8 mouse cellular contexts compared by ENCODE assay signal in the genomic region with DNA sequence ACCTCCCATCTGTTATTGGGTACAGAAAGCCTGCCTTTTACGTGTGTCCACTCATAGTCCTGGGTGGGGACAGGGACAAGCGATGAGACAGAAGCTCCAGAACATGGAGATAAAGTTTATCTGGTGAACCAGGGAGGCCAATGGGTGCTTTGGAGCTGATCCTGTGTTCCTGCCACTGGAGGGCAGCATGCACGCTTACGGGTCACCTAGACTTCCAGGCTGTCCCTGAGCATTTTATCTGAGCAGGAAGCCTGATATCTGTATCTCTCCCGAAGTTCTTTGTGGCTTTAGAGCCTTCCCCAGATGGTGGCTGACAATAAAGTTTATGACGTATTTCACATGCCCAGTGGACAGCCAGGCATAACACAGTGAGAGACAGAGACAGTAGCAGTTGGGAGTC. TPM values are rescaled to one million over a fixed set of nuclear protein-coding genes. Genes with fewer than 3 reads are reported as not detected.
DNase-seq lines count a peak whose midpoint lies in the region; ATAC-seq lines count a peak whose summit lies in the region.

No protein-coding gene starts in this region.

- peak; percentile 42 for DNase-seq in gastrocnemius, adult 18-20 months (ENCODE audit: low spot score)
- DNase-seq in gastrocnemius, postnatal 36 days: no peak
- peak; percentile 77 for DNase-seq in 3T3-L1 (ENCODE audit: low read depth, low spot score)
- DNase-seq in ZHBTc4 (ENCODE audit: low read depth, low spot score): peak; percentile 62
- DNase-seq in forelimb bud, embryonic 11.5 days (ENCODE audit: low read depth, low spot score): peak; percentile 12
- DNase-seq in kidney, postnatal 4 days: peak; percentile 61
- DNase-seq in ovary, adult 18-20 months (ENCODE audit: low spot score): no peak

- peak; percentile 86 for ATAC-seq in megakaryocyte-erythroid progenitor cell, adult 5-6 weeks (replicated peaks; ENCODE audit: low FRiP score, low TSS enrichment, poor library complexity, severe bottlenecking)

- intact Hi-C loops in gastrocnemius, postnatal 36 days (cut with DNase I): loop anchor here (5.0 kb wide), 1 partner anchor 46 kb away; no protein-coding TSS in a partner anchor

RNA-seq across cellular contexts. Expression of gene Steap3, which starts 41.2 kb away (rescaled TPM):
- total RNA-seq in gastrocnemius, adult 18-20 months (2021): 10 to 100 TPM; 18.8 to 18.9 TPM
- total RNA-seq in gastrocnemius, postnatal 36 days (2021): 10 to 100 TPM; 17.8 to 19.2 TPM
- total RNA-seq in megakaryocyte-erythroid progenitor cell, adult 5-6 weeks (2014; fragmentation: Nextera tagmentation): 120 and 172 TPM in 2 replicates
- 28.2 and 43.0 TPM in 2 replicates for total RNA-seq in megakaryocyte-erythroid progenitor cell, adult 5-6 weeks (2017)

Comparison
In these comparisons a context has a peak if more than half of its experiments do, and no peak if none do; other contexts are left out.
1. DNase-seq: peak in gastrocnemius, adult 18-20 months (single experiment), 3T3-L1 (single experiment), ZHBTc4 (single experiment), forelimb bud, embryonic 11.5 days (single experiment) and kidney, postnatal 4 days (2 of 2); none in gastrocnemius, postnatal 36 days (0 of 2) and ovary, adult 18-20 months (single experiment).